Mouse (Mus musculus) midbrain, postnatal 0 days (tissue): ENCODE measurements around the gene Ube2q1. TPM values are rescaled to one million over a fixed set of nuclear protein-coding genes. Genes with fewer than 3 reads are reported as not detected.

ENCODE experiments used
- ATAC-seq: fragments of 200-750 bp; cut with Nextera tagmentation; 2 replicates; pipeline ENCODE4 v1.8.0; 2017; ENCODE audit warnings: moderate number of reproducible peaks, mild to moderate bottlenecking, moderate TSS enrichment, moderate library complexity; ENCODE audit not compliant: low FRiP score
- DNase-seq: peaks from one replicate; pipeline ENCODE4 v3.0.0-alpha.2; 2015; ENCODE audit warnings: low spot score
- H3K27ac ChIP-seq: fragments of 300-500 bp; sonication (generic); 2 replicates; pipeline ENCODE4 v1.5.1; 2014; ENCODE audit warnings: low read depth, mild to moderate bottlenecking, low read length, mixed read lengths
- H3K27me3 ChIP-seq: fragments of 300-500 bp; sonication (generic); 2 replicates; pipeline ENCODE4 v1.6.1; 2014; ENCODE audit warnings: low read length, control low read depth, mixed read lengths; ENCODE audit not compliant: insufficient read depth
- H3K36me3 ChIP-seq: fragments of 300-500 bp; sonication (generic); 2 replicates; pipeline ENCODE4 v1.6.1; 2014; ENCODE audit warnings: low read length, control low read depth, mixed read lengths; ENCODE audit not compliant: insufficient read depth
- H3K4me1 ChIP-seq: fragments of 300-500 bp; sonication (generic); 2 replicates; pipeline ENCODE4 v1.6.1; 2014; ENCODE audit warnings: mild to moderate bottlenecking, control low read depth, antibody characterized with exemption, low read length, mixed read lengths; ENCODE audit not compliant: insufficient read depth
- H3K4me2 ChIP-seq: fragments of 300-500 bp; sonication (generic); 2 replicates; pipeline ENCODE4 v1.6.1; 2014; ENCODE audit warnings: low read depth, mild to moderate bottlenecking, low read length, mixed read lengths; ENCODE audit not compliant: poor library complexity, severe bottlenecking
- H3K4me3 ChIP-seq: fragments of 300-500 bp; sonication (generic); 2 replicates; pipeline ENCODE4 v1.5.1; 2014; ENCODE audit warnings: low read depth, mild to moderate bottlenecking, low read length, moderate library complexity
- H3K9ac ChIP-seq: fragments of 300-500 bp; sonication (generic); replicated peaks from 2 replicates; pipeline ENCODE4 v1.6.1; 2014; ENCODE audit warnings: mild to moderate bottlenecking, low read length, moderate library complexity, mixed read lengths; ENCODE audit not compliant: poor library complexity, severe bottlenecking
- H3K9me3 ChIP-seq: fragments of 300-500 bp; sonication (generic); 2 replicates; pipeline ENCODE4 v1.6.1; 2016; ENCODE audit warnings: low read length, control low read depth
- CTCF ChIP-seq: IDR thresholded peaks from 2 replicates; pipeline ENCODE4 v1.5.1; 2016; ENCODE audit warnings: antibody characterized with exemption, mild to moderate bottlenecking
- WGBS: fragments of 180-500 bp; shearing (Covaris S2); extraction: QIAGEN DNeasy Blood & Tissue Kit; methylation state at CpG from one replicate; pipeline ENCODE4 v1.1.7; 2014; 5-methylcytosine and 5-hydroxymethylcytosine counted together
- polyA plus RNA-seq: library from polyadenylated mRNA; unstranded; fragments of >200 nt; fragmentation: Nextera tagmentation; extraction: Ambion mirVana; gene quantifications from 2 replicates; pipeline ENCODE4 v1.2.1, GENCODE M21; 2015
- total RNA-seq: library from RNA; depleted of rRNA; stranded (reverse); fragments of >200 nt; gene quantifications from 2 replicates; pipeline ENCODE4 v1.2.3, GENCODE M21; 2014

The Ube2q1 gene
- total and polyA plus RNA-seq, 2 experiments from 2014 or later = 9.4 to 62.2 TPM

DNA sequence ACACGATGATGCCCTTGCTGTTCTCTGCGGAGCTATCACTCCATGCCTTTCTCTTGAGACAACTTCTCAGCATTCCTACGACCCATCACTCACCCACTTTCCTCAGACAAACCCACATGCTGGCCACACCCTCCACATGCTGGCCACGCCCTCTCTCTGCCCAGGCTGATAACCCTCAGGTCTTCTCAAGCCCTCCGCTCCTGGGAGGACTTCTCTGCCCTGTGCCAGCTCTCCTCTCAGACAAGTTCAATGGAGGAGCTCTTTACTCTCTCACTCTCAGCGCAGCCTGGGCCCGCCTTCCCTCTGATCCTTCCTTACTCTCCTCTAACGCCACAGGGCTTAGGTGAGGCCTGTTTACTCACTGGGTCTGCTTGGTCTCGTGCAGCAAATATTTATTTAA, 35.2 kb downstream of the Ube2q1 start:
- Histone ChIP-seq H3K4me2 (no peak overlapping the region), H3K4me3 (no peak overlapping the region), H3K27ac (no peak overlapping the region), H3K9me3 (0 out of 2 replicates have a peak, but pooled peaks cover 3% of the 10 kb centered on the region), H3K27me3 (no peaks in the 10 kb centered on the region), H3K36me3 (no peaks in the 10 kb centered on the region), H3K4me1 (no peaks in the 10 kb centered on the region), H3K9ac (no peak overlapping the region)
- DNase-seq = no peak
- TF ChIP-seq CTCF = no peak
- 54% methylated on average over 9 of the region's 9 CpGs for WGBS
- no peak for ATAC-seq

- Histone ChIP-seq H3K9me3 (0 out of 2 replicates have a peak, but pooled peaks cover 3% of the 10 kb centered on the region), H3K4me1 (no peaks in the 10 kb centered on the region), H3K9ac (no peak overlapping the region), H3K4me3 (no peak overlapping the region), H3K4me2 (no peak overlapping the region), H3K27me3 (no peaks in the 10 kb centered on the region), H3K27ac (no peak overlapping the region), H3K36me3 (no peaks in the 10 kb centered on the region)
- ATAC-seq (no peak), DNase-seq (no peak)
- peak; percentile 8; the same call in 1 of the 2 replicates for TF ChIP-seq CTCF
Observed at GRCm38 (mm10) chr3:89810841-89811240, 37.4 kb downstream of the Ube2q1 start.

GRCm38 (mm10) chr3:89812166-89812565, 38.8 kb downstream of the Ube2q1 start:
- no peak for TF ChIP-seq CTCF
- no peaks in the 10 kb centered on the region for H3K36me3 ChIP-seq
- ATAC-seq = no peak
- no peak overlapping the region for H3K27ac ChIP-seq
- 81% methylated on average over 3 of the region's 3 CpGs for WGBS
- H3K9ac ChIP-seq = no peak overlapping the region
- H3K4me2 ChIP-seq = no peak overlapping the region
- 0 out of 2 replicates have a peak, but pooled peaks cover 3% of the 10 kb centered on the region for H3K9me3 ChIP-seq
- no peak for DNase-seq
- no peaks in the 10 kb centered on the region for H3K27me3 ChIP-seq
- no peaks in the 10 kb centered on the region for H3K4me1 ChIP-seq
- no peak overlapping the region for H3K4me3 ChIP-seq

- Histone ChIP-seq H3K4me1 (no peaks in the 10 kb centered on the region), H3K36me3 (no peaks in the 10 kb centered on the region), H3K27ac (no peak overlapping the region), H3K4me3 (no peak overlapping the region), H3K9me3 (0 out of 2 replicates have a peak, but pooled peaks cover 3% of the 10 kb centered on the region), H3K27me3 (no peaks in the 10 kb centered on the region), H3K9ac (no peak overlapping the region), H3K4me2 (no peak overlapping the region)
- ATAC-seq = no peak
- TF ChIP-seq CTCF = no peak
- 74% methylated on average over 7 of the region's 7 CpGs for WGBS
- DNase-seq = no peak
Observed at GRCm38 (mm10) chr3:89814051-89814450, 40.6 kb downstream of the Ube2q1 start.

DNA sequence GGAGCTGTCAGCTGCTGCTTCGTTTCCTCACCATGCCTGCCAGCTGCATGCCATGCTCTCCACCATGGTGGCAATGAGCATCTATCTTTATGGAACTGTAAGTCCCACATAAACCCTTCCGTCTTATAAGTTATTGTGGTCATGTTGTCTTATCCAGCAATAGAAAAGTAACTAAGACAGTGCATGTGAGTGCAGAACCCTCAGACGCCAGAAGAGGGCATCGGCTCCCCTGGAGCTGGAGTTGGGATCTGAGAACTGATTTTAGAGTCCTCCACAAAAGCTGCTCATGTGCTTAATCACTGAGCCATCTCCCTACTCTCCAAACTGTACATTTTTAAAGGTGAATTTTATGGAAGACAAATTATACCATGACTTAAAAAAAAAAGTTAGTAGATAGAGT, 43.6 kb downstream of the Ube2q1 start:
- ATAC-seq (no peak), DNase-seq (no peak)
- Histone ChIP-seq H3K27ac (no peak overlapping the region), H3K4me2 (no peak overlapping the region), H3K27me3 (0 out of 2 replicates have a peak, but pooled peaks cover 3% of the 10 kb centered on the region), H3K4me1 (no peaks in the 10 kb centered on the region), H3K9me3 (no peaks in the 10 kb centered on the region), H3K4me3 (no peak overlapping the region), H3K9ac (no peak overlapping the region), H3K36me3 (no peaks in the 10 kb centered on the region)
- WGBS = 65% methylated on average over 4 of the region's 4 CpGs
- TF ChIP-seq CTCF = peak; percentile 45; the same call in 1 of the 2 replicates

- no peaks in the 10 kb centered on the region for H3K4me1 ChIP-seq
- ATAC-seq (no peak), DNase-seq (no peak)
- 0 out of 2 replicates have a peak, but pooled peaks cover 3% of the 10 kb centered on the region for H3K27me3 ChIP-seq
- no peak overlapping the region for H3K4me2 ChIP-seq
- no peak overlapping the region for H3K27ac ChIP-seq
- TF ChIP-seq CTCF = no peak
- 63% methylated on average over 3 of the region's 3 CpGs for WGBS
- no peaks in the 10 kb centered on the region for H3K9me3 ChIP-seq
- no peak overlapping the region for H3K9ac ChIP-seq
- no peaks in the 10 kb centered on the region for H3K36me3 ChIP-seq
- no peak overlapping the region for H3K4me3 ChIP-seq
Observed at GRCm38 (mm10) chr3:89818605-89819004, 45.2 kb downstream of the Ube2q1 start.
